8 mouse cellular contexts compared by ENCODE assay signal in the genomic region with DNA sequence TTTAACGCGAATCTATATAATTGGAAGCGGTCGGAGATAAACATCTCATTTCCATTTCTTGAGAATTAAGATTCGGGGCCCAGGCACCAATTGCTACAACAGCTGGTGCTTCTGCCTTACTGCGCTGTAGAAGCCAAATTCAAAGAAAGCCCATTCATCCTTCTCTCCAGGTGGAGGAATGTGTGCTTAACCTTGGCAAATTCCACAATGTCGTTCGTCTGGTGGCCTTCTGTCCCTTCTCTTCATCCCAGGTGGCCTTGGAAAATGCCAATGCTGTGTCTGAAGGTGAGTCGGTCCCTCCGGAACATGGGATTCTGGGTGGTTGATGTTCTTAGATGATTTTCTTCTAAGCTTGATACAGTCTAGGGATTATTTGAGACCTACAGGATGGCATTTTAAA. TPM values are rescaled to one million over a fixed set of nuclear protein-coding genes. Genes with fewer than 3 reads are reported as not detected.
DNase-seq lines count a peak whose midpoint lies in the region; ATAC-seq and TF ChIP-seq lines count a peak whose summit lies in the region.

No protein-coding gene starts in this region.

- H3K9ac ChIP-seq in lung, postnatal 0 days (replicated peaks; ENCODE audit: low read depth), result peak overlapping the region; percentile 65
- H3K9ac ChIP-seq in limb, embryonic 12.5 days (replicated peaks), result peak overlapping the region; percentile 93
- peak overlapping the region; percentile 87 for H3K9ac ChIP-seq in stomach, embryonic 14.5 days (replicated peaks; ENCODE audit: low read depth, low read length)

- WGBS in cerebellum, adult 2 months, result 2% methylated on average over 10 of the region's 10 CpGs
- under 1% methylated on average over 10 of the region's 10 CpGs for WGBS in lung, postnatal 0 days
- 1% methylated on average over 10 of the region's 10 CpGs for WGBS in limb, embryonic 12.5 days
- WGBS in stomach, embryonic 14.5 days, result under 1% methylated on average over 10 of the region's 10 CpGs

- H3K9me3 ChIP-seq in lung, postnatal 0 days (ENCODE audit: low read length), result no peaks in the 10 kb centered on the region
- no peaks in the 10 kb centered on the region for H3K9me3 ChIP-seq in limb, embryonic 12.5 days
- no peaks in the 10 kb centered on the region for H3K9me3 ChIP-seq in stomach, embryonic 14.5 days (ENCODE audit: control insufficient read depth, low read depth, low read length)

- TF ChIP-seq POLR2A in cerebellum, adult 2 months (IDR thresholded peaks at IDR 0.05; ENCODE audit: borderline replicate concordance, insufficient read depth, low read length), result no peak

- H3K27ac ChIP-seq in cerebellum, adult 2 months (ENCODE audit: insufficient read depth, low read length), result no peak overlapping the region
- H3K27ac ChIP-seq in lung, postnatal 0 days (ENCODE audit: low read length), result no peak overlapping the region
- H3K27ac ChIP-seq in limb, embryonic 12.5 days, result peak overlapping the region; percentile 98; the same call in 1 of the 2 replicates
- peak overlapping the region; percentile 84 for H3K27ac ChIP-seq in stomach, embryonic 14.5 days (ENCODE audit: low read length)

- peaks cover 14% of the 10 kb centered on the region for H3K36me3 ChIP-seq in lung, postnatal 0 days (ENCODE audit: insufficient read depth, low read length)
- H3K36me3 ChIP-seq in limb, embryonic 12.5 days, result peaks cover 46% of the 10 kb centered on the region
- peaks cover 42% of the 10 kb centered on the region for H3K36me3 ChIP-seq in stomach, embryonic 14.5 days (ENCODE audit: control insufficient read depth, insufficient read depth, low read length)

- H3K4me2 ChIP-seq in lung, postnatal 0 days (replicated peaks; ENCODE audit: low read depth, low read length), result peak overlapping the region; percentile 82
- peak overlapping the region; percentile 88 for H3K4me2 ChIP-seq in limb, embryonic 12.5 days
- peak overlapping the region; percentile 63 for H3K4me2 ChIP-seq in stomach, embryonic 14.5 days (replicated peaks; ENCODE audit: low read depth, low read length)

- TF ChIP-seq EP300 in lung, postnatal 0 days (IDR thresholded peaks at IDR 0.05), result no peak

- no peaks in the 10 kb centered on the region for H3K27me3 ChIP-seq in cerebellum, adult 2 months (ENCODE audit: control insufficient read depth, insufficient read depth, low read length)
- H3K27me3 ChIP-seq in lung, postnatal 0 days (replicated peaks; ENCODE audit: insufficient read depth, low read length), result no peaks in the 10 kb centered on the region
- no peaks in the 10 kb centered on the region for H3K27me3 ChIP-seq in limb, embryonic 12.5 days
- H3K27me3 ChIP-seq in stomach, embryonic 14.5 days (ENCODE audit: control insufficient read depth, insufficient read depth, low read length), result no peaks in the 10 kb centered on the region

- no peak for TF ChIP-seq CTCF in cerebellum, adult 2 months (IDR thresholded peaks at IDR 0.05; ENCODE audit: borderline replicate concordance, insufficient read depth, low read depth, low read length)
- no peak for TF ChIP-seq CTCF in lung, postnatal 0 days (IDR thresholded peaks at IDR 0.05)

- peak overlapping the region; percentile 84 for H3K4me3 ChIP-seq in cerebellum, adult 2 months (replicated peaks; ENCODE audit: insufficient read depth, low read depth, low read length)
- peak overlapping the region; percentile 72 for H3K4me3 ChIP-seq in lung, postnatal 0 days (ENCODE audit: low read depth, low read length)
- H3K4me3 ChIP-seq in limb, embryonic 12.5 days (replicated peaks), result peak overlapping the region; percentile 86
- peak overlapping the region; percentile 85 for H3K4me3 ChIP-seq in stomach, embryonic 14.5 days (ENCODE audit: low read depth, low read length)

- H3K4me1 ChIP-seq in cerebellum, adult 2 months (ENCODE audit: control insufficient read depth, insufficient read depth, low read length), result 0 out of 2 replicates have a peak, but pooled peaks cover 4% of the 10 kb centered on the region
- H3K4me1 ChIP-seq in lung, postnatal 0 days (ENCODE audit: insufficient read depth, low read depth, low read length), result peaks cover 7% of the 10 kb centered on the region; the same call in 1 of the 2 replicates
- H3K4me1 ChIP-seq in limb, embryonic 12.5 days (replicated peaks), result peaks cover 19% of the 10 kb centered on the region
- H3K4me1 ChIP-seq in stomach, embryonic 14.5 days (ENCODE audit: control insufficient read depth, insufficient read depth, low read length), result peaks cover 4% of the 10 kb centered on the region; the same call in 1 of the 2 replicates

- DNase-seq in cerebellum, adult 2 months, result peak in 1 of 2 experiments; percentile 28
- no peak for DNase-seq in cerebellum, adult 11-12 months
- DNase-seq in lung, postnatal 0 days (ENCODE audit: low spot score), result no peak
- no peak for DNase-seq in lung, postnatal 25 days (ENCODE audit: low spot score)
- DNase-seq in Muller cell, postnatal 12 days (ENCODE audit: inconsistent ontology term), result no peak
- no peak for DNase-seq in urinary bladder, postnatal 25 days (ENCODE audit: low spot score)

- no peak for ATAC-seq in lung, postnatal 0 days
- no peak for ATAC-seq in limb, embryonic 12.5 days (ENCODE audit: insufficient number of reproducible peaks, insufficient read depth, low FRiP score, low TSS enrichment, low read depth)
- ATAC-seq in stomach, embryonic 14.5 days (ENCODE audit: insufficient number of reproducible peaks, insufficient read depth, low FRiP score, low read depth), result no peak

RNA-seq across cellular contexts. Expression of a gene that starts 0.6 kb away (rescaled TPM):
- 145 and 152 TPM in 2 replicates for polyA plus RNA-seq in cerebellum, adult 2 months (2012; rRNA removed)
- polyA plus RNA-seq in lung, postnatal 0 days (2015; fragmentation: Nextera tagmentation; extraction: Ambion mirVana), result 56.1 and 63.8 TPM in 2 replicates
- 391 and 407 TPM in 2 replicates for polyA plus RNA-seq in limb, embryonic 12.5 days (2016; fragmentation: Nextera tagmentation; extraction: Ambion mirVana)
- polyA plus RNA-seq in stomach, embryonic 14.5 days (2014; fragmentation: Nextera tagmentation; extraction: Ambion mirVana), result 273 and 305 TPM in 2 replicates

RNA-seq across cellular contexts. Expression of a gene that starts 9.5 kb away (rescaled TPM):
- 514 and 530 TPM in 2 replicates for polyA plus RNA-seq in cerebellum, adult 2 months (2012; rRNA removed)
- 97.9 and 100 TPM in 2 replicates for polyA plus RNA-seq in lung, postnatal 0 days (2015; fragmentation: Nextera tagmentation; extraction: Ambion mirVana)
- polyA plus RNA-seq in limb, embryonic 12.5 days (2016; fragmentation: Nextera tagmentation; extraction: Ambion mirVana), result 141 and 144 TPM in 2 replicates
- polyA plus RNA-seq in stomach, embryonic 14.5 days (2014; fragmentation: Nextera tagmentation; extraction: Ambion mirVana), result 165 and 169 TPM in 2 replicates

RNA-seq across cellular contexts. Expression of a gene that starts 20.1 kb away (rescaled TPM):
- polyA plus RNA-seq in cerebellum, adult 2 months (2012; rRNA removed), result 10.2 and 10.6 TPM in 2 replicates
- 0.80 and 0.88 TPM in 2 replicates for polyA plus RNA-seq in lung, postnatal 0 days (2015; fragmentation: Nextera tagmentation; extraction: Ambion mirVana)
- 2.1 and 3.6 TPM in 2 replicates for polyA plus RNA-seq in limb, embryonic 12.5 days (2016; fragmentation: Nextera tagmentation; extraction: Ambion mirVana)
- 3.7 and 4.7 TPM in 2 replicates for polyA plus RNA-seq in stomach, embryonic 14.5 days (2014; fragmentation: Nextera tagmentation; extraction: Ambion mirVana)

Comparison
In these comparisons a context has a peak if more than half of its experiments do, and no peak if none do; other contexts are left out.
1. H3K27ac ChIP-seq: peak in limb, embryonic 12.5 days (single experiment) and stomach, embryonic 14.5 days (single experiment); none in cerebellum, adult 2 months (single experiment) and lung, postnatal 0 days (single experiment).
2. Peak in every context shown above with its lines, with median percentiles within 50 percentile points of each other: H3K4me3 ChIP-seq, H3K4me2 ChIP-seq and H3K9ac ChIP-seq.